Mouse (Mus musculus) cerebellum, adult 8-10 months (tissue): ENCODE data around the gene Fam183b.
"Not testable (repeated sequence)": the region's sequence is repeated elsewhere in the genome, so short reads cannot be mapped to it uniquely, and the experiment has no call there.

Source experiments
- DNase-seq: peaks from one replicate; pipeline ENCODE4 v3.0.0; 2022

Fam183b gene

GRCm38 (mm10) chr11:58801558-58802228 is at the start of gene Fam183b:
Fam183b (minus strand) TSS chr11:58801960.
- DNase-seq, result peak; percentile 1

DNA sequence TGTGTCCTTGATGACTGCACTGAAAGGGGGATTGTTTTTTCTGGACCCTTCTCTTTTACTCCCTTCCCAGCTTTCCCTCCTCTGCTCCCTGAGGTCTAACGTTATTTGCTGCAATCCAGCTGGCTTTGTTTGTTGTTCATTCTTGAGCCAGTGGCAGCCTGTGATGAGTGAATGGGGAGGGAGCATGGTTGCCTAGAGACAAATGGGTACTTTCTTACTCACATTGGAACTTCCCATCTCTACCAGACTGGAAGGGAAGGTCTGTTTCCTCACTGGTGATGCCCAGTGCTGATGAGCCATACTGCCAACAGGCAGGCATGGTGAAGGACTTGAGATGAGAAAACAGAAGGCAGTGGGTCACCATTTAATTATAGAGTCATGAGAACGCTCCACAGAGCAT is 48.0 kb upstream of the Fam183b start:
- DNase-seq, result no peak

GRCm38 (mm10) chr11:58847636-58848035 is 45.9 kb upstream of the Fam183b start:
- no peak for DNase-seq

DNA sequence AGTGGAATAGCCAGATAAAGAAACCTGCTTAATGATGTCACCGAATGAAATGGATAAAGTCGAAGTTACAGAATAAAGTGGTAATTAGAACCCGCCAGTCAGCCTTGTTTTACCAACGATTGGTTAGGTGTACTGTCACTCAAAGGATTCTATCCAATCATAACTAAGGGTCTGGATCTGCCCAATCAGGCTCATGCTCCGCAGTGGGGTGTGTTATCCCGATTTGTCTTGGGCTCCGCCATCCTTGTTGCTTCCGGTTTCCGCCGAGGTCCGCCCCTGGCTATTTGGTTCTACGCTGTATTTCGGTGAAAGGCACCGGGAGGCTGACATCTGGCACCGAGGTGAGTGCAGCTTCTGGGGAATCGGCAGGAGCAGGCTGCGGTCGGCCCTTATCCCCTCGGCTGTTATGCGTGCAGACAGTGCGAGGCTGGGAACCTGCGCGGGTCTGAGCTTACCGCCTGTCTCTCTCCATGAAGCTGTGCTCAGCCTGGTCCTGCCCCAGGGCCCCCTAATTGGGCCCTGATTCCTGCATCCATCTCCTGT is 45.2 kb upstream of the Fam183b start, which contains the start of gene Gm12258:
Gene Gm12258 (plus strand): TSS at position 240 of the 543 bp plus-strand sequence.
- peak; percentile 95 for DNase-seq

GRCm38 (mm10) chr11:58838951-58839350 is 37.2 kb upstream of the Fam183b start, which contains the start of gene Olfr311:
Olfr311 (plus strand) TSS chr11:58839251.
- not testable (repeated sequence) for DNase-seq

- DNase-seq, result not testable (repeated sequence)
Observed at GRCm38 (mm10) chr11:58832541-58832940, 30.8 kb upstream of the Fam183b start.

- DNase-seq, result no peak
Observed at GRCm38 (mm10) chr11:58829764-58830163, 28.0 kb upstream of the Fam183b start.

GRCm38 (mm10) chr11:58828937-58829336 is 27.2 kb upstream of the Fam183b start, which contains the start of gene Olfr312:
Olfr312 (plus strand) TSS chr11:58829237.
- DNase-seq, result not testable (repeated sequence)

- DNase-seq, result no peak
Observed at GRCm38 (mm10) chr11:58815676-58816075, 13.9 kb upstream of the Fam183b start.

DNA sequence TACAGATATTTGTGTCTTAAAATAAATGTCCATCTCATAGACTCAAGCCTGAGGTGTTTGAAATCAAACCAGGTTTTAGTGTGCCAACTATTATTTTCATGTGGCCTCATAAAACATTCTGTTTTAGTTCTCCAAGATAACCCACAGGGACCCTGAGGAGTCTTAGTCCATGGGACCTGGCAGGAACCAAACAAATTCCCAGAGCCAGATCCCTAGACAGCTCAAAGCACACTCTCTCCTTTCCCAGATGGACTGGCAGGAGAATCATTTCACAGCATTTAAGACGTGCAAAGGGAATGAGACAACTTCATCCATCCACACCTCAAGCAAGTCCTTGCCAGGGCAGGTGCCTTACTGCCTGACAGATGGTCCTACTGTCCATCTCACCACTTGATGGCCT is 12.9 kb upstream of the Fam183b start, which contains the start of gene Olfr313:
Gene Olfr313 (plus strand): TSS at position 301 of the 400 bp plus-strand sequence.
- DNase-seq, result not testable (repeated sequence)

DNA sequence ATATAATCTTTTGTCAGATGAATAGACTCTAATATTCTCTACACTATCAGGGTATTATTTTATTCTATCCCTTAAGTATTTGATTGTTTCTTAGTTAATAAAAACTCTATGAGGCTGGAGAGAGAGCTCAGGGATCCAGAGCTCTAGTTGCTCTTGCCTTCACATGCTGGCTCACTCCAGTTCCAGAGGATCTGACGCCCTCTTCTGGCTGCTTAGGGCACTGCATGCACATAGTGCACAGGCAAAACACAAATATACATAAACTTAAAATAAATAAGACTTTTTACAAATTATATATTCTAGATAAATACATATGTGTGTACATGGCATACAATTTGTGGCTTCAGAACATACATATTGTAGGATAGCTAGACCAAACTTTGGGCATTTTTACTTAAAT is 10.2 kb upstream of the Fam183b start:
- DNase-seq, result no peak

- no peak for DNase-seq
Observed at GRCm38 (mm10) chr11:58804393-58804792, 2.6 kb upstream of the Fam183b start.

DNA sequence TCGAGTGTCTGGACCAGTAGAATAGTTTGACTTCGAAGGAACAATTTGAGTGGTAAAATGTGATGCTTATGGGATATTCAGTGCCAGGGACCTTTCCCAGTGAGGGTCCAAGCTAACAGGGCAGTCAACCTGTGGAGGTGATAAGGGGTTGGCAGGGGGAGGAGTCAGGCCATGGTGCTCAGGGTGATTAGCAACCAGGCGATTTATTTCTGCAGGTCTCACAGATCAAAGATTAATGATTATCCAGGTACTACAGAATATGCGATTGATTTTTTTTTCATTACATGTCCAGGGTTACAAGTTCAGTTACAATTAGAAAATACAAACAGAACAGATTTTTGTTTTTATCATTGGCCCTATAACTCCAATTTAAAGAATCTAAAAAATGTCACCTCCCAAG is 2.1 kb upstream of the Fam183b start:
- no peak for DNase-seq

DNA sequence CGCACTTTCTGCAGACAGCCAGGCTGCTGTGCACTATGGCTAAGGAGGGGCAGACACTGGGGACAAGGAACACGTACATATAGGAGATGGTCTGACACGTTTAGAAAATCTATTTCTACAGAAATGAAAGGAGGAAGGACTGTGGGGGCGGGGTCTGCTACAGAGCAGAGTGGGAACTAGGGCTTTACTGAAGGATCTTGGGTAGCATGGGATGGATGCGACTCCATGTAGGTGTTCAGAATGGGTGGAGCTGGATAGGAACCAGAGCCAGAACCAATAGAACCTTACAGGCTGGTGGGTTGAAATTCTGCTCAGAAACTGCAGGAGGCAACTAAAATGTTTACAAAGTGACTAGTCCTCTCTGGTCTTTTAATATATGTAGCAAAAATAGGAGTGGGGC is 2.0 kb downstream of the Fam183b start:
- DNase-seq, result no peak

- no peak for DNase-seq
Observed at GRCm38 (mm10) chr11:58796850-58797249, 4.9 kb downstream of the Fam183b start.

DNA sequence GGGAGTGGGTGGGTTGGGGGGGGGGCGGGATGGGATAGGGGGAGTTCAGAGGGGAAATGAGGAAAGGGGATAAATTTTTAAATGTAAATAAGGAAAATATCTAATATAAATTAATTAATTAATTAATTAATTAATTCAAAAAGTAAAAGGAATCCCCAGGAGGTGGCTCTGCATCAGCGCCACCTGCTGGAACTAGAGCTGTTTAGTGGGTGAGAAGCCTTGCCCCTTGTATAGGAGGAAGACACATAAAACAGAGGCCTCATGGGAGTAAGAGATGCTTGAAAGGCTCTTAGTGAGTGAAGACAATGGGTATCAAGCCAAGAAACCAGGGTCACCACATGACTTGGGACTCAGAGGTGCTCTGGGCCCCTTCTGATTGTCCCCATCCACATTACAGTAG is 5.9 kb downstream of the Fam183b start:
- DNase-seq, result no peak

DNA sequence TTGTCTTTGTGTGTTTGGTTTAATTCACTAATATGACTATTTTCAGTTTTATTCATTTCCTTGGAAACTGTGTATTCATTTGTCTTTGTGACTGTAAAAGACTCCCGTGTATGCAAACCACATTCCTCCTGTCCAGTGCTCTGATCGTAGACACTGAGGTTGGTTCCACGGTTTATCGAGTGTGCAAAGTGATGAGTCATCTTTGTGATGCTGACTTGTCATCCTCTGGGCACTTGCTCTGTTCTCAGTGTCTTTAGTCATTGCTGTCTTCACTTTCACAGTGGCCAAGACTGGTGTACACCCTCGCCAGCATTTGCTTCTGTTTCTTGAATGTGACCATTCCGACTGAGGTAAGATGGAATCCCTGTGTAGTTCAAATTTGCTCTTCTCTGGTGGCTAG is 11.1 kb downstream of the Fam183b start:
- no peak for DNase-seq

DNA sequence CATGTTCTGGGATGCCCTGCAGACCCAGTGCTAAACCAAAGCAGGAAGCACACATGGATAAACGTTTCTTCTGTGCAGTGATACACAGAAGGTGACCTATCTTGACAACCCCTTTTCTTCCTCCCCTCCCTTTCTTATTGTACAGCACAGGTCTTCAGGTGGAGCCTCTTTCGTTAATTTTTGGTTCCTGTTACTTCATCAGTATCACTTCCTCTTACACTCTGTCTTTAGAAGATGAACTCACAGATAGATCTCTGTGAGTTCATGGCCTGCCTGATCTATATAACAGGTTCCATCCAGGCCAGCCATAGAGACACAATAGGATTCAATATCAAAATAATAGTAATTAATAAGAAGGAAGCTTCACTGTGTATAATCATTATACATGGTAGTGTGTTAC is 11.7 kb downstream of the Fam183b start:
- DNase-seq, result no peak

GRCm38 (mm10) chr11:58789532-58789931 is 12.2 kb downstream of the Fam183b start:
- DNase-seq, result no peak

- no peak for DNase-seq
Observed at GRCm38 (mm10) chr11:58788346-58788745, 13.4 kb downstream of the Fam183b start.

DNA sequence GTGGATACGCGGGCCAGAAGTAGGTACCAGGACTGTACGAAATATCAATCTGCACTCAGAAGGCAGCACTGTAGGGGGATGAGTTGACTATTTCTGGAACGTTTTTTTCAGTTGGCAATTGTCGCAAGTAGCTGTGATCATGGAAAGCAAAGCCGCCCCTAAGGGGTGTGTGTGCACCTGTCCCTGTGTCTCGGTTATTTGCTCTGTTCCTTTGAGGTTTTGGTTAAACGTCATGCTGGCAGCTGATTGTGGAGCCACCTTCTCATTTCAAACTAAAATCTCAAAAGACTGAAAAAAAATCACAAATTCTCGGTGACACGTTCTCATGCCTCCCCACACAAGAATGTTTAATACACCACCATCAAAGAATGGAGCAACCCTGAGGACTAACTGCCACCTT is 14.1 kb downstream of the Fam183b start:
- DNase-seq, result no peak

DNA sequence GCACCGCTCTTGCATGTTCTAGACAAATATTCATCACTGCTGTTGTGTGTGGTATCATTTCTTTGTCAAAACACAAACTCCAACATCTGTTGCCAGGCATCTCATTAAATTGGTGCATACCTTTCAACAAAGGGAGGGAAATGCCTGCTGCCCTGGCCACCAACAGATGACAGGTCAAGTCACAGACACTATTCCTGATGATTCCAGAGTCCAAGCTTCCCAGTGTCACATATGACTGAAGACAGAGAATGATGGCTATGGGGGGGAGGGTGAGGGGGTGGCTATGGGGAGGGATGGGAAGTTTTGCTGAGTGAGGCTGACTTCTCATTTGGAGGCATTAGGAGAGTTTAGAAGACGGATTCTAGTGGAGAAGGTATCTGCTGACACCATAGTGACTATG is 17.6 kb downstream of the Fam183b start:
- no peak for DNase-seq

DNA sequence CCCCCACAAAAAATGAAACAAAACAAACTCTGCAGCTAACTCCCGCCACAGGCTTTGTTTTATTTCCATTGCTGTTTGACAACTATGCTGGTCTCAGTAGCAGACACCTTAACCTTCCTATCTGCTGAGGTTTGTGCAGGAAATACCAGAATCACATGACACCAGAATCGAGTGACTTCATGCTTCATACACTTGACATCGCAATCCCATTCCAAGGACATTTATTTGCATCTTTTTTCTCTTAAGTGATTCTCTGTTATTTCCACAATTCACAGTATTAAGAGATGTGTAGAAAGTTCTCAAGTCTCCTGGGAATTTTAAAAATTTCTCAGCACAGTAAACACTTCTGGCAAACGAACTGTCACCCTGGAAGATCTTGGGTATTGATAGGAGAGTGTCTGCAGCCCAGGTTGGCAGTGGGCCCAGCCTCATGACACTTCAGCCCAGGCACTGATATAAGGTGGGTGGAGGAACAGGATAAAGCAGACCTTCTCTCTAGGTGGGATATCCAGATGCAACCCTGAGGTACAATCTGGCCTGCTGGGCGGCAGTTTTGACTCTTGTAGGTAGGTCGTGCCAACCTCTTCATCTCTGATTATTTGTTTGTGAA is 19.2 kb downstream of the Fam183b start, which contains the start of gene Olfr314:
Gene Olfr314 (plus strand): TSS at position 473 of the 610 bp plus-strand sequence.
- DNase-seq, result no peak

DNA sequence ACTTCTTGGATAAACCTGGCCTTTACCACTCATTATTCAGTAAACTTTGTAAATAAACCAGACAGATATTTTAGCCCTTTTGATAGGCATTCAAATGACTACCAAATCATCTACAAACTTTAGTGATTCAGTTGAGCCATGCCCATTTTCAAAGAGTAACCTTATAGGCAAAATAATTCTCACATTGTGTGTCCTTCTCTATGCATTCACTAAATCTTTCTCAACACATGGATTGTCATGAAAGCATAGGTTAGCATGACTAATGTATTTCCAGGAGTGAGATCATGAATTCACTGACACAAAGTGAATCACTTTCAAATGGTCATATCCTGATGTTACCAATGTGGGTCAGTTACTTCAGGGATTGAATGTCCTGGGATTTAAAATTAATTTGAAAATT is 28.9 kb downstream of the Fam183b start, which contains the start of gene Olfr315:
Gene Olfr315 (plus strand): TSS at position 301 of the 400 bp plus-strand sequence.
- DNase-seq, result no peak
